Mouse (Mus musculus): ENCODE measurements at regions not wholly inside any gene's neighbourhood (a gene's known extent, or its start where the extent isn't known, plus 50 kb on each side); places are given as distances from the start of the nearest gene placed in this dataset.

- no peak for DNase-seq
These were observed 117.8 kb downstream of the Mrm1 start for GRCm38 (mm10) chr11:84701319-84702175.

- no peak for DNase-seq
These were observed 121.8 kb downstream of the Mrm1 start for GRCm38 (mm10) chr11:84697521-84697920.

GRCm38 (mm10) chr11:84692638-84693037 lies 126.7 kb downstream of the Mrm1 start:
- DNase-seq = peak; percentile 15 to 29

- no peak for DNase-seq
These were observed 127.7 kb downstream of the Mrm1 start for GRCm38 (mm10) chr11:84691410-84692148.

- DNase-seq = no peak
These were observed 132.8 kb downstream of the Mrm1 start for GRCm38 (mm10) chr11:84686473-84686872.

GRCm38 (mm10) chr11:84684325-84684724 lies 135.0 kb downstream of the Mrm1 start:
- no peak for DNase-seq

GRCm38 (mm10) chr11:84682931-84683330 lies 136.4 kb downstream of the Mrm1 start:
- no peak for DNase-seq

GRCm38 (mm10) chr11:84676377-84677078 lies 142.8 kb downstream of the Mrm1 start:
- DNase-seq = no peak

- DNase-seq = no peak
These were observed 146.4 kb downstream of the Mrm1 start for GRCm38 (mm10) chr11:84672841-84673473.

- DNase-seq = no peak
These were observed 146.2 kb upstream of the Lhx1 start for GRCm38 (mm10) chr11:84671585-84671984.

- no peak for DNase-seq
These were observed 142.4 kb upstream of the Lhx1 start for GRCm38 (mm10) chr11:84667711-84668110.

GRCm38 (mm10) chr11:84664258-84664657 lies 138.9 kb upstream of the Lhx1 start:
- DNase-seq = no peak

- no peak for DNase-seq
These were observed 136.6 kb upstream of the Lhx1 start for GRCm38 (mm10) chr11:84661981-84662380.

GRCm38 (mm10) chr11:84660877-84661276 lies 135.5 kb upstream of the Lhx1 start:
- DNase-seq = no peak

GRCm38 (mm10) chr11:84659370-84659937 lies 134.1 kb upstream of the Lhx1 start:
- no peak for DNase-seq

- DNase-seq = no peak
These were observed 128.1 kb upstream of the Lhx1 start for GRCm38 (mm10) chr11:84653481-84653880.

- DNase-seq = no peak
These were observed 123.6 kb upstream of the Lhx1 start for GRCm38 (mm10) chr11:84648899-84649298.

GRCm38 (mm10) chr11:84647104-84647503 lies 121.8 kb upstream of the Lhx1 start:
- DNase-seq = no peak

- peak in 1 of 2 experiments; percentile 41 for DNase-seq
These were observed 117.7 kb upstream of the Lhx1 start for GRCm38 (mm10) chr11:84643107-84643372.

- peak; percentile 81 for DNase-seq
These were observed 117.2 kb upstream of the Lhx1 start for GRCm38 (mm10) chr11:84642300-84643106.

- DNase-seq = peak; percentile 19 to 42
These were observed 116.3 kb upstream of the Lhx1 start for GRCm38 (mm10) chr11:84641601-84642000.

GRCm38 (mm10) chr11:84638353-84638752 lies 113.0 kb upstream of the Lhx1 start:
- DNase-seq = no peak
